Mouse (Mus musculus) midbrain, embryonic 10.5 days (tissue): ENCODE data around the gene Pgap3. TPM values are rescaled to one million over a fixed set of nuclear protein-coding genes. Genes with fewer than 3 reads are reported as not detected.

Experiments used
- DNase-seq: peaks from one replicate; pipeline ENCODE4 v3.0.0-alpha.2; 2017; ENCODE audit warnings: low spot score
- H3K27ac ChIP-seq: fragments of 300-500 bp; sonication (generic); replicated peaks from 2 replicates; pipeline ENCODE4 v1.5.1; 2016; ENCODE audit warnings: mild to moderate bottlenecking
- H3K27me3 ChIP-seq: fragments of 300-500 bp; sonication (generic); 2 replicates; pipeline ENCODE4 v1.6.1; 2016; ENCODE audit warnings: low read depth, mild to moderate bottlenecking; ENCODE audit not compliant: poor library complexity, severe bottlenecking
- H3K36me3 ChIP-seq: fragments of 300-500 bp; sonication (generic); 2 replicates; pipeline ENCODE4 v1.6.1; 2016; ENCODE audit warnings: mild to moderate bottlenecking, moderate library complexity
- H3K4me1 ChIP-seq: fragments of 300-500 bp; sonication (generic); 2 replicates; pipeline ENCODE4 v1.6.1; 2016
- H3K4me3 ChIP-seq: fragments of 300-500 bp; sonication (generic); 2 replicates; pipeline ENCODE4 v1.5.1; 2016; ENCODE audit warnings: mild to moderate bottlenecking, moderate library complexity
- H3K9me3 ChIP-seq: fragments of 300-500 bp; sonication (generic); replicated peaks from 2 replicates; pipeline ENCODE4 v1.6.1; 2016; ENCODE audit warnings: mild to moderate bottlenecking
- WGBS: fragments of 180-500 bp; shearing (Covaris S2); methylation state at CpG from one replicate; pipeline ENCODE4 v1.1.7; 2016; 5-methylcytosine and 5-hydroxymethylcytosine counted together
- polyA plus RNA-seq: library from polyadenylated mRNA; unstranded; fragments of >200 nt; fragmentation: Nextera tagmentation; extraction: Ambion mirVana; gene quantifications from 2 replicates; pipeline ENCODE4 v1.2.1, GENCODE M21; 2016

Gene Pgap3
- 8.8 and 10.1 TPM in 2 replicates for polyA plus RNA-seq

- Histone ChIP-seq H3K36me3 (no peaks in the 10 kb centered on the region), H3K4me3 (peak within 1 kb of the TSS; percentile 64), H3K9me3 (no peaks in the 10 kb centered on the region), H3K27me3 (no peaks in the 10 kb centered on the region), H3K27ac (peak within 1 kb of the TSS; percentile 94), H3K4me1 (peaks cover 13% of the 10 kb centered on the region)
- peak; percentile 91 for DNase-seq
- under 1% methylated on average over 40 of the region's 40 CpGs for WGBS
These were observed at the start of gene Pgap3 for GRCm38 (mm10) chr11:98400161-98400726. Gene Pgap3 (minus strand): TSS chr11:98400490.

GRCm38 (mm10) chr11:98449419-98449818 lies 49.1 kb upstream of the Pgap3 start:
- Histone ChIP-seq H3K27ac (no peak overlapping the region), H3K4me3 (no peak overlapping the region), H3K27me3 (peaks cover 50% of the 10 kb centered on the region), H3K4me1 (peaks cover 24% of the 10 kb centered on the region), H3K36me3 (no peaks in the 10 kb centered on the region), H3K9me3 (no peaks in the 10 kb centered on the region)
- WGBS: 84% methylated on average over 3 of the region's 3 CpGs
- no peak for DNase-seq

- Histone ChIP-seq H3K4me3 (0 out of 2 replicates have a peak overlapping the region, but pooled peaks have one; percentile 38), H3K4me1 (peaks cover 24% of the 10 kb centered on the region), H3K27ac (no peak overlapping the region), H3K36me3 (no peaks in the 10 kb centered on the region), H3K27me3 (peaks cover 50% of the 10 kb centered on the region), H3K9me3 (no peaks in the 10 kb centered on the region)
- WGBS: 46% methylated on average over 13 of the region's 13 CpGs
- DNase-seq: no peak
These were observed 48.0 kb upstream of the Pgap3 start for GRCm38 (mm10) chr11:98448191-98448790.

GRCm38 (mm10) chr11:98447475-98447834 lies 47.2 kb upstream of the Pgap3 start:
- H3K4me1 ChIP-seq: peaks cover 24% of the 10 kb centered on the region
- DNase-seq: no peak
- H3K9me3 ChIP-seq: no peaks in the 10 kb centered on the region
- no peak overlapping the region; the same call in 1 of the 2 replicates for H3K27ac ChIP-seq
- peaks cover 50% of the 10 kb centered on the region for H3K27me3 ChIP-seq
- 13% methylated on average over 7 of the region's 7 CpGs for WGBS
- peak overlapping the region; percentile 38 for H3K4me3 ChIP-seq
- H3K36me3 ChIP-seq: no peaks in the 10 kb centered on the region

GRCm38 (mm10) chr11:98446562-98447474 lies 46.5 kb upstream of the Pgap3 start:
- WGBS: 2% methylated on average over 33 of the region's 33 CpGs
- H3K27ac ChIP-seq: no peak overlapping the region; the same call in 1 of the 2 replicates
- H3K27me3 ChIP-seq: peaks cover 50% of the 10 kb centered on the region

GRCm38 (mm10) chr11:98446213-98446561 lies 45.9 kb upstream of the Pgap3 start, which contains the start of gene Grb7:
Gene Grb7 (plus strand): TSS chr11:98446394.
- DNase-seq: peak; percentile 31
- H3K27me3 ChIP-seq: peaks cover 50% of the 10 kb centered on the region
- H3K4me3 ChIP-seq: peak within 1 kb of the TSS; percentile 38
- H3K27ac ChIP-seq: no peak within 1 kb of the TSS; the same call in 1 of the 2 replicates
- WGBS: 2% methylated on average over 5 of the region's 5 CpGs
- H3K36me3 ChIP-seq: no peaks in the 10 kb centered on the region
- peaks cover 24% of the 10 kb centered on the region for H3K4me1 ChIP-seq
- H3K9me3 ChIP-seq: no peaks in the 10 kb centered on the region

More at GRCm38 (mm10) chr11:98446562-98447474, 46.5 kb upstream of the Pgap3 start:
- Histone ChIP-seq H3K9me3 (no peaks in the 10 kb centered on the region), H3K4me3 (peak overlapping the region; percentile 38), H3K36me3 (no peaks in the 10 kb centered on the region), H3K4me1 (peaks cover 24% of the 10 kb centered on the region)
- peak; percentile 27 for DNase-seq

- H3K27me3 ChIP-seq: peaks cover 50% of the 10 kb centered on the region
These were observed 45.4 kb upstream of the Pgap3 start for GRCm38 (mm10) chr11:98445679-98446078.

GRCm38 (mm10) chr11:98445238-98445637 lies 44.9 kb upstream of the Pgap3 start:
- Histone ChIP-seq H3K4me3 (no peak overlapping the region), H3K27ac (no peak overlapping the region), H3K4me1 (peaks cover 24% of the 10 kb centered on the region), H3K36me3 (no peaks in the 10 kb centered on the region), H3K9me3 (no peaks in the 10 kb centered on the region), H3K27me3 (peaks cover 50% of the 10 kb centered on the region)
- no peak for DNase-seq
- 40% methylated on average over 1 of the region's 1 CpGs for WGBS

More at GRCm38 (mm10) chr11:98445679-98446078, 45.4 kb upstream of the Pgap3 start:
- H3K4me3 ChIP-seq: no peak overlapping the region
- peaks cover 24% of the 10 kb centered on the region for H3K4me1 ChIP-seq
- WGBS: 63% methylated on average over 4 of the region's 4 CpGs
- H3K9me3 ChIP-seq: no peaks in the 10 kb centered on the region
- H3K36me3 ChIP-seq: no peaks in the 10 kb centered on the region
- DNase-seq: no peak
- H3K27ac ChIP-seq: no peak overlapping the region

- no peak for DNase-seq
- peaks cover 38% of the 10 kb centered on the region for H3K27me3 ChIP-seq
- H3K9me3 ChIP-seq: no peaks in the 10 kb centered on the region
- H3K36me3 ChIP-seq: no peaks in the 10 kb centered on the region
- H3K27ac ChIP-seq: no peak overlapping the region
- H3K4me1 ChIP-seq: peaks cover 24% of the 10 kb centered on the region
- H3K4me3 ChIP-seq: no peak overlapping the region
- 88% methylated on average over 1 of the region's 1 CpGs for WGBS
These were observed 43.4 kb upstream of the Pgap3 start for GRCm38 (mm10) chr11:98443688-98444087.

GRCm38 (mm10) chr11:98438331-98439158 lies 38.3 kb upstream of the Pgap3 start, which contains the start of gene Mien1:
Gene Mien1 (minus strand): TSS chr11:98438991.
- peaks cover 41% of the 10 kb centered on the region for H3K36me3 ChIP-seq
- H3K9me3 ChIP-seq: no peaks in the 10 kb centered on the region
- no peaks in the 10 kb centered on the region for H3K27me3 ChIP-seq
- peaks cover 13% of the 10 kb centered on the region for H3K4me1 ChIP-seq
- peak; percentile 96 for DNase-seq
- WGBS: 3% methylated on average over 43 of the region's 43 CpGs
- peak within 1 kb of the TSS; percentile 83 for H3K4me3 ChIP-seq
- H3K27ac ChIP-seq: peak within 1 kb of the TSS; percentile 82

- Histone ChIP-seq H3K27ac (no peak overlapping the region), H3K4me1 (peaks cover 13% of the 10 kb centered on the region), H3K9me3 (no peaks in the 10 kb centered on the region), H3K36me3 (peaks cover 52% of the 10 kb centered on the region), H3K4me3 (peak overlapping the region; percentile 83; the same call in 1 of the 2 replicates), H3K27me3 (no peaks in the 10 kb centered on the region)
- 91% methylated on average over 6 of the region's 6 CpGs for WGBS
- DNase-seq: no peak
These were observed 37.2 kb upstream of the Pgap3 start for GRCm38 (mm10) chr11:98437441-98437840.

GRCm38 (mm10) chr11:98435723-98436122 lies 35.4 kb upstream of the Pgap3 start:
- WGBS: 90% methylated on average over 9 of the region's 9 CpGs
- Histone ChIP-seq H3K27ac (no peak overlapping the region), H3K4me3 (no peak overlapping the region), H3K4me1 (peaks cover 13% of the 10 kb centered on the region), H3K36me3 (peaks cover 69% of the 10 kb centered on the region), H3K9me3 (no peaks in the 10 kb centered on the region), H3K27me3 (no peaks in the 10 kb centered on the region)
- no peak for DNase-seq
